Mouse (Mus musculus): Measurements from ENCODE around the gene Cxcr4.

DNA sequence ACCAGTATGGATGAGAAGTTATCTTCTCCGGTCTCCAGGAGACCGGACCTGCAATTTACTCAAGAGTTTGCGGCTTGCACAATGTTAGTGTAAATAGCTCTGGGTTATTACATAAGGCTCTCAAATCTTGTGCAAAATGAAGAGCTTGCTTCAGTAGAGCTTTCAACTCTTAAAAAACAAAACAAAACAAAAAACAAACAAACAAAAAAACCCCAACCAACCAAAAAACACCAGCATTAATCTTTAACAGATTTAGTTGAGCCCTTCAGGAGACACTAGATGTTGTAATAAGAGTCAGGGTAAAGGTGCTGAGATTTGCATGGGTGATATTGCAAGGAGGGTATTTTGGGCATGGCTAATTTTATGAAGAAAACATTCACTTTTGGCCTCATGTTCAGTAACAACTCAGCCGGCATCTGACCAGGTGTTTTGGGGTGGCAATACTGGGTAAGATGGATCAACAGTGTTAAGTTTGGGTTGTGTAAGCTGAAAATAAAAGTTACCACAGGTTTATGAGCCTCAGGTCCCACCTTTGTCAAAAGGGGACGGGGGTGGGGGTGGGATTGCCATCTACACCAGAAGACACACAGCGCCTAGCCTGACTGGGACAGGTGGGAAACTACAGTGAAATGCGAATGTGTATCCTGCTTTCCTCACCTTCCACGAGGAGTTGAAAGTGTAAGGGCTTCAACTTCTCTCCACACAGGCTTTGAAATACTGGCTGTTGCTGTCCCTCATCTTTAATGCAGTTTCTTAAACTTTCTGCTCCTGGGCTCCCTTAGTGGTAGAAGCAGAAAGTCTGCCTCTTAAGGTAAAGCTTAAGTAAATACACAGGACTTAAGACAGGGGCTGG is 4.9 kb downstream of the Cxcr4 start:
- TF ChIP-seq GATA1 (IDR thresholded peaks at IDR 0.05; ENCODE audit: borderline replicate concordance, low read length) (no peak), FLI1 (IDR thresholded peaks at IDR 0.05; ENCODE audit: low read length) (no peak)

All from megakaryocyte, embryonic 14.5 days (primary cell).